ENCODE assay signal across 16 mouse cellular contexts in genomic region chr19:44515769-44516168, GRCm38 (mm10). TPM values are rescaled to one million over a fixed set of nuclear protein-coding genes. Genes with fewer than 3 reads are reported as not detected.
"Had no signal": no experiment of that assay in that cellular context is flagged by ENCODE, and none has a peak within 500 bp of the region (broad histone marks: within the 10 kb centered on the region; RNA-seq: fewer than 3 reads in every experiment).

No protein-coding gene starts in this region.

- H3K9ac ChIP-seq: intestine, embryonic 15.5 days; liver, embryonic 15.5 days; neural tube, embryonic 13.5 days had no signal

- DNase-seq: kidney, adult 18-20 months; kidney, postnatal 14 days; lung, adult 2 months; lung, postnatal 36 days; right cerebral cortex, postnatal 14 days; thymus, postnatal 4 days had no signal

- H3K4me3 ChIP-seq: intestine, embryonic 15.5 days; left cerebral cortex, adult 2 months; limb, embryonic 10.5 days; liver, embryonic 15.5 days; neural tube, embryonic 13.5 days had no signal

- H3K9me3 ChIP-seq: intestine, embryonic 15.5 days; limb, embryonic 10.5 days; liver, embryonic 15.5 days; neural tube, embryonic 13.5 days had no signal

- H3K27ac ChIP-seq: intestine, embryonic 15.5 days; left cerebral cortex, adult 2 months; limb, embryonic 10.5 days; liver, embryonic 15.5 days had no signal

- H3K4me2 ChIP-seq: intestine, embryonic 15.5 days; liver, embryonic 11.5 days; liver, embryonic 15.5 days; neural tube, embryonic 13.5 days had no signal

- H3K36me3 ChIP-seq: intestine, embryonic 15.5 days; limb, embryonic 10.5 days; liver, embryonic 15.5 days; neural tube, embryonic 13.5 days had no signal

- ATAC-seq: intestine, embryonic 15.5 days; lung, postnatal 0 days had no signal

RNA-seq across cellular contexts. Expression of gene Wnt8b, which starts 22.5 kb away (rescaled TPM):
- polyA plus RNA-seq: intestine, embryonic 15.5 days; limb, embryonic 10.5 days; liver, embryonic 11.5 days; liver, embryonic 15.5 days; lung, adult 2 months; lung, postnatal 0 days; spleen, adult 2 months; stomach, embryonic 16.5 days had no signal

RNA-seq across cellular contexts. Expression of gene Gm20538, which starts 36.9 kb away (rescaled TPM):
- polyA plus RNA-seq: intestine, embryonic 15.5 days; limb, embryonic 10.5 days; limb, embryonic 14.5 days; liver, embryonic 11.5 days; liver, embryonic 15.5 days; lung, adult 2 months; neural tube, embryonic 13.5 days; spleen, adult 2 months had no signal
